Comparison of ENCODE assay signal across 8 mouse cellular contexts in the genomic region with DNA sequence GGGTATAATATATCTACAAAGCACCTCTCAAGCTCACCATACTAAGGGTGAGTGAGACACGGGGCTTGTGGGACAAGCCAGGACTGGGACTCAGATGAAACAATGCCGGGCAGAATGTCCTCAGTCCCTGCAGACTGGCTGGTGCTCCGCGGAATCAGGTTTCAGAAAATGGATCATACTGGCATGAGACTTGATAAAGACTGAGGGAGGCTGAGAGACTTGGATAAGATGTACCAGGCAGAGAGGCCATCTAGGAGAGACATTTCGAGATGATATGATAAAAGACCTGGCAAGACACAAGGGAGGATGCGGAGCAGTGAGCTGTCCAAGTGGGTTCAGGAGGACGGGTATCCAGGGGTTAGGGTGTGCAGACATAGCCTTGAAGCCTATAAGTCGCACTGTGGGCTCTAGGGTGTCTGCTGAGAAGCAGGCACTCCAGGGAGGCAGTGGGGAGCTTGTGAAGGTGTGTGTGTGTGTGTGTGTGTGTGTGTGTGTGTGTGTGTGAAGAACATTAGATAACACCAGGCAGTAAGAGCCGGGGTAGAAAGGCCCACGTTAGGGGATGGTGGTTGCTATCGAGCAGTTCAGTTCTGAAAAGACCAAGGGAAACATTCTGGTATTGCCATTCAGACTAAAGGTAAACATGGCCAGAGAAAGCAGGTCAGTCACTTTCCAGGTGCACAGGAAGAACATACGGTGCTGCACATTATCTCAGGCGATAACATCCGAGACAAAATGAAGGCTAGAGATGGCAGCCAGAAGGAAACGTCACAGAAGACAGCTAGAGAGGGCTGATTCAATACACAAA. TPM values are rescaled to one million over a fixed set of nuclear protein-coding genes. Genes with fewer than 3 reads are reported as not detected.
DNase-seq lines count a peak whose midpoint lies in the region; ATAC-seq and TF ChIP-seq lines count a peak whose summit lies in the region.

No protein-coding gene starts in this region.

- ATAC-seq in lung, embryonic 14.5 days (ENCODE audit: insufficient read depth): peak; percentile 19; the same call in 1 of the 2 replicates
- ATAC-seq in common myeloid progenitor, adult 5-6 weeks (replicated peaks; ENCODE audit: low read depth, poor library complexity, severe bottlenecking): 0 out of 2 replicates have a peak, but pooled peaks have one; percentile 2
- ATAC-seq in hindbrain, embryonic 14.5 days (ENCODE audit: low FRiP score): no peak
- peak; percentile 50 for ATAC-seq in megakaryocyte-erythroid progenitor cell, adult 5-6 weeks (replicated peaks; ENCODE audit: low FRiP score, low TSS enrichment, poor library complexity, severe bottlenecking)

- no peaks in the 10 kb centered on the region for H3K27me3 ChIP-seq in lung, embryonic 14.5 days (ENCODE audit: insufficient read depth, low read length)
- no peaks in the 10 kb centered on the region for H3K27me3 ChIP-seq in hindbrain, embryonic 14.5 days (ENCODE audit: control insufficient read depth, insufficient read depth, low read length)

- H3K9me3 ChIP-seq in lung, embryonic 14.5 days (ENCODE audit: low read depth, low read length): no peaks in the 10 kb centered on the region
- H3K9me3 ChIP-seq in hindbrain, embryonic 14.5 days (ENCODE audit: control insufficient read depth, low read length): no peaks in the 10 kb centered on the region

- peak overlapping the region; percentile 97 for H3K4me3 ChIP-seq in lung, embryonic 14.5 days (ENCODE audit: low read depth, low read length)
- H3K4me3 ChIP-seq in hindbrain, embryonic 14.5 days (replicated peaks; ENCODE audit: low read length): peak overlapping the region; percentile 97

- 26% methylated on average over 15 of the region's 15 CpGs for WGBS in lung, embryonic 14.5 days
- WGBS in hindbrain, embryonic 14.5 days: 61% methylated on average over 15 of the region's 15 CpGs

- no peaks in the 10 kb centered on the region for H3K36me3 ChIP-seq in lung, embryonic 14.5 days (ENCODE audit: insufficient read depth)
- H3K36me3 ChIP-seq in hindbrain, embryonic 14.5 days (replicated peaks; ENCODE audit: control insufficient read depth, insufficient read depth): no peaks in the 10 kb centered on the region

- H3K4me2 ChIP-seq in lung, embryonic 14.5 days: peak overlapping the region; percentile 75
- H3K4me2 ChIP-seq in hindbrain, embryonic 14.5 days (replicated peaks): peak overlapping the region; percentile 75

- H3K27ac ChIP-seq in lung, embryonic 14.5 days (ENCODE audit: low read depth): peak overlapping the region; percentile 93
- H3K27ac ChIP-seq in hindbrain, embryonic 14.5 days: peak overlapping the region; percentile 91

- no peak for DNase-seq in lung, embryonic 14.5 days
- DNase-seq in lung, postnatal 4 days: no peak
- no peak for DNase-seq in hindbrain, embryonic 14.5 days (ENCODE audit: low spot score)
- DNase-seq in thymus, postnatal 4 days: peak; percentile 54
- DNase-seq in left cerebral cortex, postnatal 10 days (ENCODE audit: extremely low spot score in 1 of 2, low spot score in 2 of 2): no peak
- DNase-seq in right cerebral cortex, adult 2 months (ENCODE audit: low spot score in 2 of 2): no peak

- H3K9ac ChIP-seq in lung, embryonic 14.5 days: peak overlapping the region; percentile 71
- H3K9ac ChIP-seq in hindbrain, embryonic 14.5 days: peak overlapping the region; percentile 67; the same call in 1 of the 2 replicates

- TF ChIP-seq CTCF in lung, embryonic 14.5 days (IDR thresholded peaks at IDR 0.05; ENCODE audit: low read depth): no peak

- H3K4me1 ChIP-seq in lung, embryonic 14.5 days (ENCODE audit: insufficient read depth): peaks cover 18% of the 10 kb centered on the region
- H3K4me1 ChIP-seq in hindbrain, embryonic 14.5 days (replicated peaks; ENCODE audit: control insufficient read depth, insufficient read depth, low read length): peaks cover 23% of the 10 kb centered on the region

- intact Hi-C loops in left cerebral cortex, postnatal 10 days (cut with DNase I): loop anchor here (10.0 kb wide), 2 partner anchors 137 to 257 kb away; no protein-coding TSS in a partner anchor

RNA-seq across cellular contexts. Expression of a gene that starts 10.1 kb away (rescaled TPM):
- 101 and 104 TPM in 2 replicates for polyA plus RNA-seq in lung, embryonic 14.5 days (2014; fragmentation: Nextera tagmentation; extraction: Ambion mirVana)
- 372 and 408 TPM in 2 replicates for total RNA-seq in common myeloid progenitor, adult 5-6 weeks (2017)
- 51.8 and 58.0 TPM in 2 replicates for polyA plus RNA-seq in hindbrain, embryonic 14.5 days (2014; fragmentation: Nextera tagmentation; extraction: Ambion mirVana)
- 137 and 154 TPM in 2 replicates for total RNA-seq in megakaryocyte-erythroid progenitor cell, adult 5-6 weeks (2014; fragmentation: Nextera tagmentation)
- total RNA-seq in megakaryocyte-erythroid progenitor cell, adult 5-6 weeks (2017): 288 and 291 TPM in 2 replicates
- total RNA-seq in left cerebral cortex, postnatal 10 days (2021): 100 to 1,000 TPM in 1 of 2 experiments, 10 to 100 TPM in 1; 92.7 to 103 TPM

RNA-seq across cellular contexts. Expression of a gene that starts 42.0 kb away (rescaled TPM):
- polyA plus RNA-seq in lung, embryonic 14.5 days (2014; fragmentation: Nextera tagmentation; extraction: Ambion mirVana): 53.3 and 54.8 TPM in 2 replicates
- 54.7 and 60.6 TPM in 2 replicates for total RNA-seq in common myeloid progenitor, adult 5-6 weeks (2017)
- 75.3 and 83.0 TPM in 2 replicates for polyA plus RNA-seq in hindbrain, embryonic 14.5 days (2014; fragmentation: Nextera tagmentation; extraction: Ambion mirVana)
- total RNA-seq in megakaryocyte-erythroid progenitor cell, adult 5-6 weeks (2014; fragmentation: Nextera tagmentation): 36.7 and 42.0 TPM in 2 replicates
- 62.5 and 66.8 TPM in 2 replicates for total RNA-seq in megakaryocyte-erythroid progenitor cell, adult 5-6 weeks (2017)
- 10 to 100 TPM; 58.6 to 59.2 TPM for total RNA-seq in left cerebral cortex, postnatal 10 days (2021)

RNA-seq across cellular contexts. Expression of a gene that starts 42.3 kb away (rescaled TPM):
- polyA plus RNA-seq in lung, embryonic 14.5 days (2014; fragmentation: Nextera tagmentation; extraction: Ambion mirVana): 69.3 and 69.8 TPM in 2 replicates
- total RNA-seq in common myeloid progenitor, adult 5-6 weeks (2017): 34.9 and 36.0 TPM in 2 replicates
- 149 and 155 TPM in 2 replicates for polyA plus RNA-seq in hindbrain, embryonic 14.5 days (2014; fragmentation: Nextera tagmentation; extraction: Ambion mirVana)
- total RNA-seq in megakaryocyte-erythroid progenitor cell, adult 5-6 weeks (2014; fragmentation: Nextera tagmentation): 75.9 and 108 TPM in 2 replicates
- 29.9 and 48.3 TPM in 2 replicates for total RNA-seq in megakaryocyte-erythroid progenitor cell, adult 5-6 weeks (2017)
- 10 to 100 TPM; 91.5 to 94.5 TPM for total RNA-seq in left cerebral cortex, postnatal 10 days (2021)
